Mouse (Mus musculus) limb, embryonic 14.5 days (tissue): ENCODE measurements around the gene Plac1. TPM values are rescaled to one million over a fixed set of nuclear protein-coding genes. Genes with fewer than 3 reads are reported as not detected.

Experiments used
- ATAC-seq: fragments of 200-750 bp; cut with Nextera tagmentation; 2 replicates; pipeline ENCODE4 v1.8.0; 2017; ENCODE audit warnings: low read depth, moderate number of reproducible peaks, moderate TSS enrichment; ENCODE audit not compliant: low FRiP score
- DNase-seq: peaks from one replicate; pipeline ENCODE4 v3.0.0-alpha.2; 2015; ENCODE audit warnings: low spot score
- H3K27ac ChIP-seq: fragments of 300-500 bp; sonication (generic); replicated peaks from 2 replicates; pipeline ENCODE4 v1.5.1; 2014; ENCODE audit warnings: low read depth, mild to moderate bottlenecking, low read length, moderate library complexity, mixed read lengths
- H3K27me3 ChIP-seq: fragments of 300-500 bp; sonication (generic); 2 replicates; pipeline ENCODE4 v1.6.1; 2014; ENCODE audit warnings: low read length, mixed read lengths; ENCODE audit not compliant: control insufficient read depth, insufficient read depth
- H3K36me3 ChIP-seq: fragments of 300-500 bp; sonication (generic); 2 replicates; pipeline ENCODE4 v1.6.1; 2014; ENCODE audit warnings: mild to moderate bottlenecking, low read length, moderate library complexity, mixed read lengths; ENCODE audit not compliant: control insufficient read depth, insufficient read depth
- H3K4me1 ChIP-seq: fragments of 300-500 bp; sonication (generic); 2 replicates; pipeline ENCODE4 v1.6.1; 2014; ENCODE audit warnings: antibody characterized with exemption, low read length, mixed read lengths; ENCODE audit not compliant: control insufficient read depth, insufficient read depth
- H3K4me2 ChIP-seq: fragments of 300-500 bp; sonication (generic); replicated peaks from 2 replicates; pipeline ENCODE4 v1.6.1; 2014; ENCODE audit warnings: low read depth, mild to moderate bottlenecking, low read length, moderate library complexity; ENCODE audit not compliant: severe bottlenecking
- H3K4me3 ChIP-seq: fragments of 300-500 bp; sonication (generic); replicated peaks from 2 replicates; pipeline ENCODE4 v1.5.1; 2014; ENCODE audit warnings: low read length
- H3K9ac ChIP-seq: fragments of 300-500 bp; sonication (generic); 2 replicates; pipeline ENCODE4 v1.6.1; 2014; ENCODE audit warnings: mild to moderate bottlenecking, low read depth, low read length, moderate library complexity; ENCODE audit not compliant: severe bottlenecking
- H3K9me3 ChIP-seq: fragments of 300-500 bp; sonication (generic); 2 replicates; pipeline ENCODE4 v1.6.1; 2016; ENCODE audit warnings: low read length; ENCODE audit not compliant: control insufficient read depth
- POLR2A ChIP-seq: fragments of 200-500 bp; IDR thresholded peaks from 2 replicates; pipeline ENCODE4 v1.8.0; 2012; ENCODE audit warnings: inconsistent platforms, mild to moderate bottlenecking, moderate library complexity, borderline replicate concordance; ENCODE audit not compliant: insufficient read depth, insufficient read length; ENCODE audit errors: extremely low read depth
- WGBS: fragments of 180-500 bp; shearing (Covaris S2); extraction: QIAGEN DNeasy Blood & Tissue Kit; methylation state at CpG from one replicate; pipeline ENCODE4 v1.1.7; 2014; 5-methylcytosine and 5-hydroxymethylcytosine counted together
- polyA plus RNA-seq, 2 experiments: library from polyadenylated mRNA; depleted of rRNA in 1 of 2; stranded (reverse) in 1 of 2; unstranded in 1 of 2; fragments of >200 nt; fragmentation: Nextera tagmentation in 1 of 2; extraction: Ambion mirVana in 1 of 2; gene quantifications; 2 replicates each; pipeline versions ENCODE4 v1.2.1 to v1.2.3; 2012 to 2014

The Plac1 gene
- polyA plus RNA-seq, 2 experiments, result 12.6 to 14.0 TPM

GRCm38 (mm10) chrX:53053885-53054284, 186.0 kb downstream of the Plac1 start:
- Histone ChIP-seq H3K4me3 (peak overlapping the region; percentile 61), H3K9ac (peak overlapping the region; percentile 92)

GRCm38 (mm10) chrX:53052652-53053500, 187.0 kb downstream of the Plac1 start:
- Histone ChIP-seq H3K27me3 (no peaks in the 10 kb centered on the region), H3K4me3 (peak overlapping the region; percentile 61), H3K4me1 (peaks cover 9% of the 10 kb centered on the region; the same call in 1 of the 2 replicates), H3K9ac (peak overlapping the region; percentile 92; the same call in 1 of the 2 replicates), H3K9me3 (no peaks in the 10 kb centered on the region), H3K36me3 (peaks cover 12% of the 10 kb centered on the region), H3K4me2 (peak overlapping the region; percentile 46), H3K27ac (peak overlapping the region; percentile 78)
- DNase-seq (peak; percentile 86), ATAC-seq (peak; percentile 60)
- 16% methylated on average over 13 of the region's 13 CpGs for whole genome bisulfite sequencing
- TF ChIP-seq POLR2A, result no peak

More at GRCm38 (mm10) chrX:53053885-53054284, 186.0 kb downstream of the Plac1 start:
- Histone ChIP-seq H3K4me1 (peaks cover 9% of the 10 kb centered on the region; the same call in 1 of the 2 replicates), H3K4me2 (peak overlapping the region; percentile 46), H3K36me3 (peaks cover 12% of the 10 kb centered on the region), H3K27ac (peak overlapping the region; percentile 78), H3K27me3 (no peaks in the 10 kb centered on the region), H3K9me3 (no peaks in the 10 kb centered on the region)
- TF ChIP-seq POLR2A, result no peak
- 38% methylated on average over 5 of the region's 5 CpGs for WGBS
- ATAC-seq, result no peak
- DNase-seq, result peak; percentile 19

- DNase-seq, result peak; percentile 22
- TF ChIP-seq POLR2A, result no peak
These were observed 189.6 kb downstream of the Plac1 start for GRCm38 (mm10) chrX:53050353-53050752.

GRCm38 (mm10) chrX:53049196-53049595, 190.7 kb downstream of the Plac1 start:
- WGBS, result 42% methylated on average over 4 of the region's 4 CpGs
- no peak for DNase-seq
- no peak overlapping the region for H3K9ac ChIP-seq
- H3K27ac ChIP-seq, result no peak overlapping the region
- H3K27me3 ChIP-seq, result no peaks in the 10 kb centered on the region
- peaks cover 12% of the 10 kb centered on the region for H3K4me1 ChIP-seq
- ATAC-seq, result no peak
- no peak for TF ChIP-seq POLR2A
- H3K9me3 ChIP-seq, result no peaks in the 10 kb centered on the region
- H3K4me3 ChIP-seq, result no peak overlapping the region
- no peak overlapping the region for H3K4me2 ChIP-seq
- peaks cover 5% of the 10 kb centered on the region for H3K36me3 ChIP-seq

More at GRCm38 (mm10) chrX:53050353-53050752, 189.6 kb downstream of the Plac1 start:
- peak overlapping the region; percentile 7; the same call in 1 of the 2 replicates for H3K4me3 ChIP-seq
- peaks cover 12% of the 10 kb centered on the region for H3K36me3 ChIP-seq
- peaks cover 9% of the 10 kb centered on the region for H3K4me1 ChIP-seq
- H3K9ac ChIP-seq, result no peak overlapping the region
- ATAC-seq, result no peak
- H3K4me2 ChIP-seq, result peak overlapping the region; percentile 29
- no peaks in the 10 kb centered on the region for H3K9me3 ChIP-seq
- 19% methylated on average over 8 of the region's 9 CpGs for WGBS
- no peak overlapping the region; the same call in 1 of the 2 replicates for H3K27ac ChIP-seq
- H3K27me3 ChIP-seq, result no peaks in the 10 kb centered on the region

- peaks cover 8% of the 10 kb centered on the region; the same call in 1 of the 2 replicates for H3K4me1 ChIP-seq
- no peak for ATAC-seq
- H3K27me3 ChIP-seq, result no peaks in the 10 kb centered on the region
- no peak for TF ChIP-seq POLR2A
- no peak overlapping the region for H3K27ac ChIP-seq
- H3K4me3 ChIP-seq, result no peak overlapping the region
- H3K36me3 ChIP-seq, result no peaks in the 10 kb centered on the region
- 26% methylated on average over 2 of the region's 2 CpGs for WGBS
- DNase-seq, result no peak
- no peaks in the 10 kb centered on the region for H3K9me3 ChIP-seq
- H3K9ac ChIP-seq, result no peak overlapping the region
- no peak overlapping the region for H3K4me2 ChIP-seq
These were observed 193.0 kb downstream of the Plac1 start for GRCm38 (mm10) chrX:53046911-53047310.
